Mouse (Mus musculus) neural tube, embryonic 13.5 days (tissue): ENCODE results near the gene Commd6. TPM values are rescaled to one million over a fixed set of nuclear protein-coding genes. Genes with fewer than 3 reads are reported as not detected.

Experiments used
- ATAC-seq: fragments of 200-750 bp; cut with Nextera tagmentation; 2 replicates; pipeline ENCODE4 v1.8.0; 2017; ENCODE audit warnings: low read depth, mild to moderate bottlenecking, moderate TSS enrichment, moderate library complexity
- H3K27ac ChIP-seq: fragments of 300-500 bp; sonication (generic); replicated peaks from 2 replicates; pipeline ENCODE4 v1.5.1; 2015; ENCODE audit warnings: moderate library complexity, mild to moderate bottlenecking, inconsistent platforms
- H3K27me3 ChIP-seq: fragments of 300-500 bp; sonication (generic); 2 replicates; pipeline ENCODE4 v1.6.1; 2015; ENCODE audit warnings: mild to moderate bottlenecking, inconsistent platforms
- H3K36me3 ChIP-seq: fragments of 300-500 bp; sonication (generic); 2 replicates; pipeline ENCODE4 v1.6.1; 2015; ENCODE audit warnings: mild to moderate bottlenecking, inconsistent platforms
- H3K4me1 ChIP-seq: fragments of 300-500 bp; sonication (generic); replicated peaks from 2 replicates; pipeline ENCODE4 v1.6.1; 2015; ENCODE audit warnings: inconsistent platforms
- H3K4me2 ChIP-seq: fragments of 300-500 bp; sonication (generic); 2 replicates; pipeline ENCODE4 v1.6.1; 2015; ENCODE audit warnings: inconsistent platforms, mild to moderate bottlenecking, moderate library complexity
- H3K4me3 ChIP-seq: fragments of 300-500 bp; sonication (generic); 2 replicates; pipeline ENCODE4 v1.5.1; 2015; ENCODE audit warnings: mild to moderate bottlenecking, inconsistent platforms
- H3K9ac ChIP-seq: fragments of 300-500 bp; sonication (generic); 2 replicates; pipeline ENCODE4 v1.6.1; 2015; ENCODE audit warnings: moderate library complexity, mild to moderate bottlenecking, inconsistent platforms
- H3K9me3 ChIP-seq: fragments of 300-500 bp; sonication (generic); 2 replicates; pipeline ENCODE4 v1.6.1; 2016; ENCODE audit warnings: inconsistent platforms
- WGBS: fragments of 180-500 bp; shearing (Covaris S2); methylation state at CpG from one replicate; pipeline ENCODE4 v1.1.7; 2015; 5-methylcytosine and 5-hydroxymethylcytosine counted together
- polyA plus RNA-seq: library from polyadenylated mRNA; unstranded; fragments of >200 nt; fragmentation: Nextera tagmentation; extraction: Ambion mirVana; gene quantifications from 2 replicates; pipeline ENCODE4 v1.2.1, GENCODE M21; 2015

Commd6 gene
- polyA plus RNA-seq, 1 experiment from 2014 or later, result 111 TPM

DNA sequence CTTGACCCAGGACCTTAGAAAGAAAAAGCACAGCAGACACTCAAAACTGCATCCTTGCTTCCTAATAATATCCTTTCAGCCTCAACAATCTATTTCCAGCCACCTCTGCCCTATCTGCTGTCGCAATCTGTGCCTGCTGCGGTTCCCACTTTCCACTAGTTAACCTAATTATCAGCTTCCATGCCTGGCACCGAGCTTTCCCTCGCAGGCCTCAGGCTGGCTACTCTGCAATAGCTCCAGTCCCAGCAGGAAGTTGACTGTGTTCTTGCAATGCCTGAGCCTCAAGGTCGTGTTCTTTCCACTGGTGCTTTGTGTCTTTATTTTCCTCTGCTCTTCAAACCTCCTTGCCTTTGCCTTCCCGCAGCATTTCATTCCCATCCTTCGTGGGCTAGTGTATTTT, 54.4 kb downstream of the Commd6 start:
- H3K4me1 ChIP-seq, result no peaks in the 10 kb centered on the region
- no peak overlapping the region for H3K27ac ChIP-seq
- no peak overlapping the region for H3K9ac ChIP-seq
- ATAC-seq, result no peak
- 83% methylated on average over 7 of the region's 7 CpGs for WGBS
- H3K27me3 ChIP-seq, result no peaks in the 10 kb centered on the region
- H3K4me2 ChIP-seq, result no peak overlapping the region
- no peaks in the 10 kb centered on the region for H3K9me3 ChIP-seq
- H3K36me3 ChIP-seq, result no peaks in the 10 kb centered on the region
- no peak overlapping the region for H3K4me3 ChIP-seq

Other genes with a start within 250 kb of the Commd6 start
- 5.4 and 6.9 TPM in 2 replicates for gene Tbc1d4, start 31.5 kb downstream of the Commd6 start, polyA plus RNA-seq
- gene Uchl3, start 13.3 kb upstream of the Commd6 start, polyA plus RNA-seq, result 231 and 239 TPM in 2 replicates
- not detected in 2 replicates for gene Gm9922, start 89.1 kb upstream of the Commd6 start, polyA plus RNA-seq
- gene Lmo7, start 89.3 kb upstream of the Commd6 start, polyA plus RNA-seq, result 0.98 and 1.8 TPM in 2 replicates